Mouse (Mus musculus) urinary bladder, postnatal 4 days (tissue): ENCODE results near the gene Fam163b.

ENCODE experiments used
- DNase-seq, 2 experiments: peaks; one replicate each; pipeline ENCODE4 v3.0.0; 2021 to 2022; ENCODE audit warnings: low spot score in 2 of 2

Fam163b gene

GRCm38 (mm10) chr2:27135935-27136334 lies 6.4 kb downstream of the Fam163b start:
- DNase-seq, result no peak

- DNase-seq, result no peak
Measured at GRCm38 (mm10) chr2:27128990-27129389, 13.3 kb downstream of the Fam163b start.

- no peak for DNase-seq
Measured at GRCm38 (mm10) chr2:27126496-27126895, 15.8 kb downstream of the Fam163b start.

- DNase-seq, result peak; percentile 28 to 68
Measured at GRCm38 (mm10) chr2:27125979-27126378, 16.3 kb downstream of the Fam163b start.

GRCm38 (mm10) chr2:27123121-27123520 lies 19.2 kb downstream of the Fam163b start:
- no peak for DNase-seq

GRCm38 (mm10) chr2:27122578-27122977 lies 19.7 kb downstream of the Fam163b start:
- DNase-seq, result no peak

- DNase-seq, result no peak
Measured at GRCm38 (mm10) chr2:27121626-27122355, 20.5 kb downstream of the Fam163b start.

GRCm38 (mm10) chr2:27120241-27120641 lies 22.1 kb downstream of the Fam163b start:
- peak in 1 of 2 experiments; percentile 61 for DNase-seq

GRCm38 (mm10) chr2:27119766-27120165 lies 22.5 kb downstream of the Fam163b start:
- no peak for DNase-seq

- no peak for DNase-seq
Measured at GRCm38 (mm10) chr2:27118452-27118851, 23.8 kb downstream of the Fam163b start.

GRCm38 (mm10) chr2:27114169-27114568 lies 28.1 kb downstream of the Fam163b start:
- DNase-seq, result no peak

- no peak for DNase-seq
Measured at GRCm38 (mm10) chr2:27112585-27112984, 29.7 kb downstream of the Fam163b start.

- no peak for DNase-seq
Measured at GRCm38 (mm10) chr2:27109052-27109451, 33.2 kb downstream of the Fam163b start.

- no peak for DNase-seq
Measured at GRCm38 (mm10) chr2:27108144-27108543, 34.1 kb downstream of the Fam163b start.

- DNase-seq, result no peak
Measured at GRCm38 (mm10) chr2:27106816-27107215, 35.5 kb downstream of the Fam163b start.

GRCm38 (mm10) chr2:27103554-27103953 lies 38.7 kb downstream of the Fam163b start:
- DNase-seq, result no peak

GRCm38 (mm10) chr2:27097776-27098175 lies 44.5 kb downstream of the Fam163b start:
- peak in 1 of 2 experiments; percentile 51 for DNase-seq

GRCm38 (mm10) chr2:27097241-27097656 lies 45.0 kb downstream of the Fam163b start:
- no peak for DNase-seq

- no peak for DNase-seq
Measured at GRCm38 (mm10) chr2:27096341-27096981, 45.8 kb downstream of the Fam163b start.

GRCm38 (mm10) chr2:27095178-27095577 lies 47.1 kb downstream of the Fam163b start:
- DNase-seq, result no peak

GRCm38 (mm10) chr2:27089238-27089637 lies 53.1 kb downstream of the Fam163b start:
- no peak for DNase-seq

GRCm38 (mm10) chr2:27088700-27089099 lies 53.6 kb downstream of the Fam163b start:
- no peak for DNase-seq

GRCm38 (mm10) chr2:27088071-27088644 lies 54.1 kb downstream of the Fam163b start:
- DNase-seq, result peak in 1 of 2 experiments; percentile 64
